Mouse (Mus musculus): ENCODE data around the gene Gm47283. TPM values are rescaled to one million over a fixed set of nuclear protein-coding genes. Genes with fewer than 3 reads are reported as not detected.
"Not testable (repeated sequence)": the region's sequence is repeated elsewhere in the genome, so short reads cannot be mapped to it uniquely, and the experiment has no call there.

Gene Gm47283
- not detected in 2 replicates for polyA plus RNA-seq (2015; fragmentation: Nextera tagmentation; extraction: Ambion mirVana)

DNA sequence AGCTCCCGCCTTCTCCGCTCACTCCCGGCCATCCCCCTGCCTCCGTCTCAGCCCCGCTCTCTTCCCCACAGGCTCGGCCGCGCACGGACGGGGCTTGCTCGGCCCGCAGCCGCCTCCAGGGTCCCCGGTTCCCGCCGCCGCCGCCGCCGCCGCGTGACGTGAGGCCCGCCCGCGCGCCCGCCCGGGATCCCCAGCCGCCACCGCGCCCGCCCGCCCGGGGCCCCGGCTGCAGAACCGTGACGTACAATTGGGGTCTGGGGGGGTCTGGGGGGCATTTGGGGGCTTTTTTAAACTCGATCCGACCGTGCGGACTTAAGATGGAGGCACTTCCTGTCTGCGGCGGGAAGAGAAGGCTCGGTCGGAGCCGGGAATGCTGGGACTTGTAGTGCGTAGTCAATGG, at the start of gene Gm47283:
TSS of gene Gm47283 (plus strand) at position 301 of the 400 bp plus-strand sequence.
- H3K36me3 ChIP-seq; H3K9ac ChIP-seq (replicated peaks); H3K9me3 ChIP-seq (replicated peaks); ATAC-seq (ENCODE audit: low FRiP score); H3K4me3 ChIP-seq (replicated peaks); H3K27ac ChIP-seq (replicated peaks); H3K4me1 ChIP-seq; H3K27me3 ChIP-seq (replicated peaks); H3K4me2 ChIP-seq: not testable (repeated sequence)
- no CpG with 5 or more reads among the region's 48 CpGs for WGBS

DNA sequence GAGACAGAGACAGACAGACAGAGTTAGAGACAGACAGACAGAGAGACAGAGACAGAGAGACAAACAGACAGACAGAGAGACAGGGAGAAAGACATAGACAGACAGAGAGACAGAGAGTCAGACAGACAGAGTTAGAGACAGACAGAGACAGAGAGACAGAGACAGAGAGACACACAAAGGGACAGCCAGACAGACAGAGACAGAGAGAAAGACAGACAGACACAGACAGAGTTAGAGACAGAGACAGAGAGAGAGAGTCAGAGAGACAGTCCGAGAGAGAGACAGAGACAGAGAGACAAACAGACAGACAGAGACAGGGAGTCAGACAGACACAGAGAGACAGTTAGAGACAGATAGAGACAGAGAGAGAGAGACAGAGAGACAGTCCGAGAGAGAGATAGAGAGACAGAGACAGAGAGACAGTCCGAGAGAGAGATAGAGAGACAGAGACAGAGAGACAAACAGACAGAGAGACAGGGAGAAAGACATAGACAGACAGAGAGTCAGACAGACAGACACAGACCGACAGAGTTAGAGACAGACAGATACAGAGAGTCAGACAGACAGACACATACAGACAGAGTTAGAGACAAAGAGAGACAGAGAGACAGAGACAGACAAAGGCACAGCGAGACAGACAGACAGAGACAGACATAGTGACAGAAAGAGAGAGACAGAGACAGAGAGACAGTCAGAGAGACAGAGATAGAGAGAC, 49.2 kb upstream of the Gm47283 start:
- ATAC-seq (ENCODE audit: low FRiP score); H3K4me1 ChIP-seq; H3K4me3 ChIP-seq (replicated peaks); H3K27ac ChIP-seq (replicated peaks); H3K9ac ChIP-seq (replicated peaks); H3K27me3 ChIP-seq (replicated peaks); H3K4me2 ChIP-seq: not testable (repeated sequence)
- H3K36me3 ChIP-seq: peaks cover 18% of the 10 kb centered on the region
- WGBS: 70% methylated on average over 3 of the region's 5 CpGs
- H3K9me3 ChIP-seq (replicated peaks): peaks cover 17% of the 10 kb centered on the region

DNA sequence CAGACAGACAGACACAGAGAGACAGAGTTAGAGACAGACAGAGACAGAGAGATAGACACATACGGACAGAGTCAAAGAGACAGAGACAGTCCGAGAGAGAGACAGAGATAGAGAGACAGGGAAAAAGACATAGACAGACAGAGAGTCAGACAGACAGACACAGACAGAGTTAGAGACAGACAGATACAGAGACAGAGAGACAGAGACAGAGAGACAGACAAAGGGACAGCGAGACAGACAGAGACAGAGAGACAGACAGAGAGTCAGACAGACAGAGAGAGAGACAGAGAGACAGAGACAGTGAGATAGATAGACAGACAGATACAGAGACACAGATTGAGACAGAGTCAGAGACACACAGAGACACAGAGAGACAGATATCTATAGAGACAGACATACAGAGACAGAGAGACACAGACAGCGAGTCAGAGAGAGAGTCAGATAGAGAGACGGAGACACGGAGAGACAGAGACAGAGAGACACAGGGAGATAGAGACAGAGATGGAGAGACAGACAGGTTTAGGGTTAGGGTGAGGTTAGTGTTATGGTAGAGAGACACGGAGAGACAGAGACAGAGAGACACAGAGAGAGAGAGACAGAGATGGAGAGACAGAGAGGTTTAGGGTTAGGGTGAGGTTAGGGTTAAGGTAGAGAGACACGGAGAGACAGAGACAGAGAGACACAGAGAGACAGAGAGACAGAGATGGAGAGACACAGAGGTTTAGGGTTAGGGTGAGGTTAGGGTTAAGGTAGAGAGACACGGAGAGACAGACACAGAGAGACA, 48.1 kb upstream of the Gm47283 start:
- Histone ChIP-seq H3K9me3 (replicated peaks) (peaks cover 23% of the 10 kb centered on the region), H3K36me3 (peaks cover 24% of the 10 kb centered on the region)
- not testable (repeated sequence) for H3K27me3 ChIP-seq (replicated peaks); H3K4me1 ChIP-seq; ATAC-seq (ENCODE audit: low FRiP score); H3K9ac ChIP-seq (replicated peaks); H3K27ac ChIP-seq (replicated peaks); H3K4me3 ChIP-seq (replicated peaks); H3K4me2 ChIP-seq
- WGBS: 81% methylated on average over 6 of the region's 9 CpGs

DNA sequence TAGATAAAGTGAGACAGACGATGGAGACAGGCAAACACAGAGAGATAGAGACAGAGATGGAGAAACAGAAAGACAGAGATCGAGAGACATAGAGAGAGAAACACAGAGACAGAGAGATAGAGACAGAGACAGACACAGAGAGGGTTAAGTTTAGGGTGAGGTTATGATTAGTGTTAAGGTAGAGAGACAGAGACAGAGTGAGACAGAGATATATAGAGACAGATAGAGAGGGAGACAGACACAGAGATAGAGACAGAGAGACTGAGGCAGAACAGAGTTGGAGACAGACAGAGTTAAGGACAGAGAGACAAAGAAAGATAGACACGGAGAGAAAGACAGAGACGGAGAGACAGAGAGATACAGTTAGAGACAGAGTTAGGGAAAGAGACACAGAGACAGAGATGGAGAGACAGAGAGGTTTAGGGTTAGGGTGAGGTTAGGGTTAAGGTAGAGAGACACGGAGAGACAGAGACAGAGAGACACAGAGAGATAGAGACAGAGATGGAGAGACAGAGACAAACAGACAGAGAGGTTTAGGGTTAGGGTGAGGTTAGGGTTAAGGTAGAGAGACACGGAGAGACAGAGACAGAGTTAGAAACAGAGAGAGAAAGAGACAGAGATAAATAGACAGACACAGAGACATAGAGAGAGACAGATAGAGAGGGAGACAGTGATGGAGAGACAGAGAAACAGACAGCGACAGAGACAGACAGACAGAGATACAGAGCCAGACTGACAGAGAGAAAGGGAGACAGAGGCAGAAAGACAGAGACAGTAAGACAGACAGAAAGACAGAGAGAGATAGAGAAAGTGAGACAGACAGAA, 46.7 kb upstream of the Gm47283 start:
- Histone ChIP-seq H3K9me3 (replicated peaks) (peaks cover 37% of the 10 kb centered on the region), H3K9ac (replicated peaks) (no peak overlapping the region), H3K4me2 (no peak overlapping the region), H3K27ac (replicated peaks) (no peak overlapping the region), H3K4me3 (replicated peaks) (no peak overlapping the region), H3K27me3 (replicated peaks) (no peaks in the 10 kb centered on the region), H3K4me1 (no peaks in the 10 kb centered on the region), H3K36me3 (peaks cover 38% of the 10 kb centered on the region)
- no peak for ATAC-seq (ENCODE audit: low FRiP score)
- WGBS: 58% methylated on average over 4 of the region's 7 CpGs

DNA sequence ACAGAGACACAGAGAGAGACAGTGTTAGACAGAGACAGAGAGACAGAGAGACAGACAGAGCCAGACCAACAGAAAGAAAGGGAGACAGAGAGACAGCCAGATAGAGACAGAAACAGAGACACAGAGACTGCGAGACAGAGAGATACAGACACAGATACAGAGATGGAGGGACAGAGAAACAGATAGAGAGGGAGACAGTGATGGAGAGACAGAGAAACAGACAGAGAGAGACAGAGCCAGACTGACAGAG, 46.2 kb upstream of the Gm47283 start:
- 83% methylated on average over 1 of the region's 1 CpGs for WGBS
- Histone ChIP-seq H3K27me3 (replicated peaks) (no peaks in the 10 kb centered on the region), H3K27ac (replicated peaks) (no peak overlapping the region), H3K36me3 (peaks cover 39% of the 10 kb centered on the region), H3K4me1 (no peaks in the 10 kb centered on the region), H3K4me2 (no peak overlapping the region), H3K9me3 (replicated peaks) (peaks cover 38% of the 10 kb centered on the region), H3K4me3 (replicated peaks) (no peak overlapping the region), H3K9ac (replicated peaks) (no peak overlapping the region)
- ATAC-seq (ENCODE audit: low FRiP score): no peak

DNA sequence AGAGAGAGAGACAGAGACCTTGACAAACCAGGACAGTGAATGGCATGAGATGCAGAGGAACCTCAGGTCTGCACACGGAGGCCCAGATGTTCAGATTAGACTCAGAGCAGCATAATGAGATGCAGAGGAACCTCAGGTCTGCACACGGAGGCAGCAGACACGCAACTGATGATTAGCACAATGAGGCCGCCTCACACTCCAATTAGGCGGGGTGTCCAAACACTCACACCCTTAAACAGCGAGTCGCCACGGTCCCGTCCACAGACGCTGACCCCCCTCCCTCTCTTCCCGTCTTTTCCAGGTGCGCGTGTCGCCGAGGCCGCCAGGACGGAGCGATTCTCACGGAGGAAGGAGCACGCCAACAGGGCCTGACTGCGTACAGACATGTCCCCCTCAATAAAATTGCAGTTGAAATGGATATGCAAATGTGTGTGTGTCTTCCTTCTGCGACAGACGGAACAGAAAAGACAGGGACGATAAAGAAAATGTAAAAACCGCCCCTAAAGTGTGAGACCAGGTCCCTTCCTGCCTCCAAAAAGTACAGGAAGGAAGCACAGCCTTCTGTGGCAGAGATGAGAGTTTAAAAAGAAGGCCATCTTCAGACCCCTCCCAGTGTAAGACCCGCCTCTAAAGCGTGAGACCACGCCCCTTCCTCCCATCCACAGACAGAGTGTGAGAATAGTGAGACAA, 45.6 kb upstream of the Gm47283 start:
- H3K27ac ChIP-seq (replicated peaks); H3K4me1 ChIP-seq; H3K4me3 ChIP-seq (replicated peaks); H3K4me2 ChIP-seq; H3K27me3 ChIP-seq (replicated peaks); H3K9ac ChIP-seq (replicated peaks): not testable (repeated sequence)
- Histone ChIP-seq H3K9me3 (replicated peaks) (peaks cover 38% of the 10 kb centered on the region), H3K36me3 (peaks cover 39% of the 10 kb centered on the region)
- WGBS: 72% methylated on average over 28 of the region's 28 CpGs
- ATAC-seq (ENCODE audit: low FRiP score): 0 out of 2 replicates have a peak, but pooled peaks have one; percentile 16

DNA sequence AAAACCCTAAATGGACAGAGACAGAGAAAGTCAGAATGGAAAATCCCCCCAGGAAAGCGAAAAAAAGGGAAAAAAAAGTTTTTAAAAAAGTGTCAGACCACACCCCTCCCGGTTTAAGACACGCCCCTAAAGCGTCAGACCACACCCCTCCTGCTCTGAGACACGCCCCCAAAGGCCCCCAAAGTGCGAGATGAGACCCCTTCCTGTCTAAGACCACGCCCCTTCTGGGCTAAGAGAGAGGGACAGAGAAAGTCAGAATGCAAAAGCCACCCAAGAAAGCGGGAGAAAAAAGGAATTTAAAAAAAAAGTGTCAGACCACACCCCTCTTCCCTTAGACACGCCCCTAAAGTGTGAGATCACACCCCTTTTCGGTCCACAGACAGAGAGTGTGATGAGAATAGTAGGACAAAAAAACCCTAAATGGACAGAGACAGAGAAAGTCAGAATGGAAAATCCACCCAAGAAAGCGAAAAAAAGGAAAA, 45.0 kb upstream of the Gm47283 start:
- not testable (repeated sequence) for H3K27ac ChIP-seq (replicated peaks); H3K27me3 ChIP-seq (replicated peaks); ATAC-seq (ENCODE audit: low FRiP score); H3K4me3 ChIP-seq (replicated peaks); H3K4me2 ChIP-seq; H3K4me1 ChIP-seq; H3K9ac ChIP-seq (replicated peaks)
- WGBS: 55% methylated on average over 11 of the region's 11 CpGs
- H3K9me3 ChIP-seq (replicated peaks): peaks cover 43% of the 10 kb centered on the region
- H3K36me3 ChIP-seq: peaks cover 39% of the 10 kb centered on the region

DNA sequence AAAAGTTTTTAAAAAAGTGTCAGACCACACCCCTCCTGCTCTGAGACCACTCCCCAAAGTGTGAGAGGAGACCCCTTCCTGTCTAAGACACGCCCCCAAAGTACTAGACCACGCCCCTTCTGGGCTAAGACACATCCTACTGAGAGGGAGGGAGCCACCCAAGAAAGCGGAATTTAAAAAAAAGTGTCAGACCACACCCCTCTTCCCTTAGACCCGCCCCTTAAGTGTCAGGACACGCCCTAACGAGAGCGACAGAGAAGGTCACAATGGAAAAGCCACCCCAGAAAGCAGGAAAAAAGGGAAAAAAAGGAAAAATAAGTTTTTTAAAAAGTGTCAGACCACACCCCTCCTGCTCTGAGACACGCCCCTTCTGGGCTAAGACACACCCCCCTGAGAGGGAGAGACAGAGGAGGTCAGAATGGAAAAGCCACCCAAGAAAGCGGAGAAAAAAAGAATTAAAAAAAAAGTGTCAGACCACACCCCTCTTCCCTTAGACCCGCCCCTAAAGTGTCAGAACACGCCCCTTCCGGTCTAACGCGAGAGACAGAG, 44.5 kb upstream of the Gm47283 start:
- 52% methylated on average over 14 of the region's 14 CpGs for WGBS
- H3K9ac ChIP-seq (replicated peaks): no peak overlapping the region
- H3K4me3 ChIP-seq (replicated peaks): no peak overlapping the region
- H3K27me3 ChIP-seq (replicated peaks): no peaks in the 10 kb centered on the region
- peaks cover 39% of the 10 kb centered on the region for H3K36me3 ChIP-seq
- no peak overlapping the region for H3K27ac ChIP-seq (replicated peaks)
- no peaks in the 10 kb centered on the region for H3K4me1 ChIP-seq
- no peak for ATAC-seq (ENCODE audit: low FRiP score)
- H3K9me3 ChIP-seq (replicated peaks): peaks cover 43% of the 10 kb centered on the region
- no peak overlapping the region for H3K4me2 ChIP-seq

DNA sequence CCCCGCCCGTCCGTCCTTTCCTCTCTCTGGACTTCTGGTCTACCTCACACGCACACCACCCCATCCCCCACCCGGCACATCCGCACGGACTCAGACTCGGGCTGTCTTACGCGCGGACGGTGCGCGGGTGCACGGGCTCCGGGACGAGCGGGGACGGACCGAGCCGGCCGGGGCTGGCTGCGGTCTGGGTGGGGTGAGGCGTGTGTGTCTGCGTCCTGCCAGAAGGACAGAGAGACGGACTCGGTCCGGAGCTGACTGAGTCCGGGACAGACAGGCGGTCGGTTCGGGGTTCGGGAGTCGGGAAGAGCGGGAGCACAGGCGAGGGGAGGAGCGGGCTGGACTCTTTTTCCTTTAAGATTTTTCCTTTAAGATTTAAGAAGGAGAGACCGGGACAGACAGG, 43.5 kb upstream of the Gm47283 start:
- H3K4me3 ChIP-seq (replicated peaks); H3K9ac ChIP-seq (replicated peaks); H3K4me2 ChIP-seq; H3K27me3 ChIP-seq (replicated peaks); H3K4me1 ChIP-seq; H3K27ac ChIP-seq (replicated peaks): not testable (repeated sequence)
- Histone ChIP-seq H3K9me3 (replicated peaks) (peaks cover 43% of the 10 kb centered on the region), H3K36me3 (peaks cover 43% of the 10 kb centered on the region)
- WGBS: 78% methylated on average over 38 of the region's 38 CpGs
- peak; percentile 43 for ATAC-seq (ENCODE audit: low FRiP score)

DNA sequence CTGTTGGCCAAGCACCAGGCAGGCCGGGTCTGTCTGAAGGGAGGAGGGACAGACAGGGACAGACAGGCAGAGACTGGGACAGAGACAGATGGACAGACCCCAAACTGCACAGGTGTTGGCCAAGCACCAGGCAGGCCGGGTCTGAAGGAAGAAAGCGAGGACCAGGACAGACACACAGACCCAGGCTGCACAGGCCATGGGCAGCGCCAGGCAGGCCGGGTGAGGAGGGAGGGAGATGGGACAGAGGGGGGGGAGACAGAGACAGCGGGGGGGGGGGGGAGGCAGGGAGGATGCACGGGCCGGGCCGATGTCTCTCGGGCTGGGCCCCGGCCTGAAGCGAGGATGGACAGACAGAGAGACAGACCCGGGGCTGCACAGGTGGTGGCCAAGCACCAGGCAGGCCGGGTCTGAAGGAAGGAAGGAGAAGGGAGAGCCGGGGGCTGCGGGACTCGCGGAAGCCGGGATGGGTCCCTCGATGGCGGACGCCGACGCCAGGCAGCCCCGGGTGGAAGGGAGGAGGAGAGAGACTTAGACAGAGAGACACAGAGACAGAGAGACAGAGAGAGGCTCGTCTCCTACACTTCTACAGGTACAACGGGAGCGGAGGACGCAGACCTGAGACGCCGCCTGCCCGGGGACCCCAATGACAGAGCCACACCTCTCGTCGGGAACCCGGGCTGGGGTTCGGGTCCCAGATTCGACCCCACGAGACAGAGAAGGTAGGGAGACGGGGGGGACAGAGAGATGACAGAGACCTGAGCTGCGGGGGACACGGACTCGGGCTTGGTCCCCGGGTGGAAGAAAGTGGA, 42.9 kb upstream of the Gm47283 start:
- 82% methylated on average over 43 of the region's 43 CpGs for WGBS
- not testable (repeated sequence) for H3K4me3 ChIP-seq (replicated peaks); H3K4me1 ChIP-seq; H3K9ac ChIP-seq (replicated peaks); H3K27ac ChIP-seq (replicated peaks); H3K4me2 ChIP-seq; H3K27me3 ChIP-seq (replicated peaks)
- peak; percentile 43 for ATAC-seq (ENCODE audit: low FRiP score)
- Histone ChIP-seq H3K9me3 (replicated peaks) (peaks cover 43% of the 10 kb centered on the region), H3K36me3 (peaks cover 43% of the 10 kb centered on the region)

Measured in neural tube, embryonic 15.5 days (tissue).